Comparison of ENCODE assay signal across 11 mouse cellular contexts in the genomic region with DNA sequence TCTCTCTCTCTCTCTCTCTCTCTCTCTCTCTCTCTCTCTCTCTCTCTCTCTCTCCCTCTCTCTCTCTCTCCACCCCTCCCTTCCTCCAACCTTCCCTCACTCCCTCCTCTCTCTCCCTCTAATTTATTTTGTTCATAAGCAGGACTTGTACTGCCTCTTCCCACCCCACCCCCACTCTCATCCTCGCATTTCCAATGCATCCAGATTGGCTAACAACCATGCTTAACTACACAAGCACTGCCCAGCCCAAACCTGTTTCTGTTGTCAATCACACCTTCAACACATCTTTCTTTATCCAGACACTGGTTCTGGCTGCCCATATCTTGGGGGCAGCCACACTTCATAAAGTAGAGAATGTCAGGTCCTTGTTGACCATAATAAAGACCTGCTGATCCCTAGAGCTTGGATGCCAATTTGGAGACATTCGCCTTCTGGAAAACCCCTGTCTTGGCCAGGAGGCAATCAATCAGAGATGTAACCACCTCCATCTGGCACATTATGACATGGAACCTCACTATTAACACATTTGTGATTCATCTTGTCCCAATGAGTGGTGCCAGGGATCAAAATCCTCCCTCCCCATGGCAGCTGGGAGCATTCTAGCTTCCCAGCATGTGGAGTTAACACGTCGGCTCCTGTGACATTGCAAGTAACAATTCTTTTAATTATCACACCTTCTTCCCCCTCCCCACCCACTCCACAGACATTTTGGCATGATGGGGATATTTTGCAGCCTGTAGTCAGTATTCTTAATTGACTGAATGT.
DNase-seq lines count a peak whose midpoint lies in the region; ATAC-seq lines count a peak whose summit lies in the region.
"Had no signal": no experiment of that assay in that cellular context is flagged by ENCODE, and none has a peak within 500 bp of the region (broad histone marks: within the 10 kb centered on the region; RNA-seq: fewer than 3 reads in every experiment).

No protein-coding gene starts in this region.

- H3K27ac ChIP-seq in forebrain, embryonic 12.5 days = peak overlapping the region; percentile 87
- peak overlapping the region; percentile 92 for H3K27ac ChIP-seq in neural tube, embryonic 13.5 days (replicated peaks)
- no peak overlapping the region for H3K27ac ChIP-seq in intestine, embryonic 16.5 days (ENCODE audit: low read length)
- H3K27ac ChIP-seq: liver, embryonic 14.5 days had no signal

- H3K36me3 ChIP-seq in forebrain, embryonic 12.5 days (replicated peaks) = no peaks in the 10 kb centered on the region
- no peaks in the 10 kb centered on the region for H3K36me3 ChIP-seq in neural tube, embryonic 13.5 days
- H3K36me3 ChIP-seq in intestine, embryonic 16.5 days (ENCODE audit: control insufficient read depth, insufficient read depth, low read length) = no peaks in the 10 kb centered on the region

- WGBS in forebrain, embryonic 12.5 days = 64% methylated on average over 4 of the region's 4 CpGs
- WGBS in neural tube, embryonic 13.5 days = 47% methylated on average over 4 of the region's 4 CpGs
- 67% methylated on average over 4 of the region's 4 CpGs for WGBS in intestine, embryonic 16.5 days

- no peaks in the 10 kb centered on the region for H3K27me3 ChIP-seq in forebrain, embryonic 12.5 days
- no peaks in the 10 kb centered on the region for H3K27me3 ChIP-seq in neural tube, embryonic 13.5 days
- H3K27me3 ChIP-seq in intestine, embryonic 16.5 days (replicated peaks; ENCODE audit: control insufficient read depth, insufficient read depth, low read length) = no peaks in the 10 kb centered on the region

- peak; percentile 72; the same call in 1 of the 2 replicates for ATAC-seq in forebrain, embryonic 12.5 days (ENCODE audit: low FRiP score)
- ATAC-seq in neural tube, embryonic 13.5 days (ENCODE audit: low read depth) = peak; percentile 88
- no peak for ATAC-seq in intestine, embryonic 16.5 days

- H3K9me3 ChIP-seq in forebrain, embryonic 12.5 days = no peaks in the 10 kb centered on the region
- H3K9me3 ChIP-seq in neural tube, embryonic 13.5 days = no peaks in the 10 kb centered on the region
- no peaks in the 10 kb centered on the region for H3K9me3 ChIP-seq in intestine, embryonic 16.5 days (ENCODE audit: control insufficient read depth, low read length)

- H3K4me1 ChIP-seq in forebrain, embryonic 12.5 days = peaks cover 16% of the 10 kb centered on the region
- peaks cover 21% of the 10 kb centered on the region; the same call in 1 of the 2 replicates for H3K4me1 ChIP-seq in neural tube, embryonic 13.5 days (replicated peaks)
- H3K4me1 ChIP-seq in intestine, embryonic 16.5 days (ENCODE audit: control insufficient read depth, insufficient read depth, low read length) = no peaks in the 10 kb centered on the region

- no peak overlapping the region for H3K4me2 ChIP-seq in forebrain, embryonic 12.5 days
- H3K4me2 ChIP-seq in neural tube, embryonic 13.5 days = peak overlapping the region; percentile 30
- H3K4me2 ChIP-seq in intestine, embryonic 16.5 days (ENCODE audit: low read depth, low read length) = no peak overlapping the region

- no peak overlapping the region for H3K4me3 ChIP-seq in forebrain, embryonic 12.5 days (replicated peaks)
- no peak overlapping the region for H3K4me3 ChIP-seq in neural tube, embryonic 13.5 days
- H3K4me3 ChIP-seq in intestine, embryonic 16.5 days (ENCODE audit: low read length) = no peak overlapping the region

- peak; percentile 14 for DNase-seq in layer of hippocampus, adult 11-12 months (ENCODE audit: low spot score)
- DNase-seq in layer of hippocampus, postnatal 25 days (ENCODE audit: extremely low spot score in 1 of 2, low spot score in 1 of 2) = no peak
- peak; percentile 22 to 51 for DNase-seq in layer of hippocampus, adult 18-20 months (ENCODE audit: low spot score in 2 of 2)
- DNase-seq in heart, adult 11 months = no peak
- DNase-seq in embryo, embryonic 10 days (ENCODE audit: low spot score) = no peak
- DNase-seq: adrenal gland, adult 8-10 months; thymus, postnatal 36 days had no signal

- H3K9ac ChIP-seq in forebrain, embryonic 12.5 days = no peak overlapping the region
- 0 out of 2 replicates have a peak overlapping the region, but pooled peaks have one; percentile 45 for H3K9ac ChIP-seq in neural tube, embryonic 13.5 days
- no peak overlapping the region for H3K9ac ChIP-seq in intestine, embryonic 16.5 days (ENCODE audit: low read depth, low read length)
- H3K9ac ChIP-seq: liver, embryonic 14.5 days had no signal

Comparison
In these comparisons a context has a peak if more than half of its experiments do, and no peak if none do; other contexts are left out.
1. DNase-seq: peak in layer of hippocampus, adult 11-12 months (single experiment) and layer of hippocampus, adult 18-20 months (2 of 2); none in layer of hippocampus, postnatal 25 days (0 of 2), heart, adult 11 months (single experiment) and embryo, embryonic 10 days (single experiment).